Mouse (Mus musculus): ENCODE data around the gene Irf2bpl. TPM values are rescaled to one million over a fixed set of nuclear protein-coding genes. Genes with fewer than 3 reads are reported as not detected.

The Irf2bpl gene
- polyA plus RNA-seq, 1 experiment = 59.1 TPM

DNA sequence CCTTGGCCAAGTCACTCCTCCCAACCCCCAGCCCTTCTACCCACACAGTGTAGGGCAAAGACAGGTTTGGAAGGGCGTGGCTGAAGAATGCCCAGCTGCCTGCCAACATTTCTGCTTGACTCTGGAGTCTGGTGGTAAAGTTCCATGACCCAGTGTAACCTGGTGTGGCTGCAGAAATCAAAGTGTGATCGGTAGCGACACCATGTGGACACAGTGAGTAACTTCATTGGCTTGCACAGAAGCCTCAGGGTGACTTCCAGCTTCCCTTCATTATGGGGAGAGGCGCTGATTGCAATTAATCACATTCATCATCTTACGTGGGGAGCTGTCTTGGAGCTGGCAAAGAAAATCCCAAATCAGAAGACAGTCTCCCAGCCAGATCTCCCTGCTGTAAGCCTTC, 39.2 kb upstream of the Irf2bpl start:
- TF ChIP-seq TCF3 (IDR thresholded peaks at IDR 0.05; ENCODE audit: insufficient read length, low read depth) (no peak), CEBPB (IDR thresholded peaks at IDR 0.05; ENCODE audit: insufficient read depth, poor library complexity, severe bottlenecking) (no peak), REST (IDR thresholded peaks at IDR 0.05; ENCODE audit: insufficient read depth, insufficient read length) (no peak), USF1 (IDR thresholded peaks at IDR 0.05; ENCODE audit: low read depth) (no peak), MYOG (IDR thresholded peaks at IDR 0.05; ENCODE audit: control insufficient read depth in 1 of 3, insufficient read depth in 1 of 3, insufficient read length in 2 of 3, low read depth in 2 of 3) (peak in 2 of 3 experiments; percentile 14 to 74), MYOD1 (IDR thresholded peaks at IDR 0.05; ENCODE audit: control insufficient read depth in 1 of 3, insufficient read length in 2 of 3, low read depth in 2 of 3) (peak in 1 of 3 experiments; percentile 70), POLR2AphosphoS2 (IDR thresholded peaks at IDR 0.05; ENCODE audit: insufficient read length, low read depth) (peak; percentile 33)
- Histone ChIP-seq H3ac (ENCODE audit: control insufficient read depth, insufficient read length) (no peak overlapping the region), H3K4me2 (ENCODE audit: low read depth) (peak overlapping the region; percentile 16), H3K27me3 (ENCODE audit: control insufficient read depth, insufficient read depth, insufficient read length) (no peaks in the 10 kb centered on the region), H3K36me3 (ENCODE audit: control insufficient read depth, insufficient read depth) (no peaks in the 10 kb centered on the region), H3K79me2 (ENCODE audit: control insufficient read depth, insufficient read depth) (no peaks in the 10 kb centered on the region), H3K4me3 (no peak overlapping the region)

GRCm38 (mm10) chr12:86918983-86919722, 34.6 kb upstream of the Irf2bpl start:
- no peak overlapping the region for H3ac ChIP-seq (ENCODE audit: control insufficient read depth, insufficient read length)
- no peak overlapping the region for H3K4me3 ChIP-seq
- no peak overlapping the region for H3K4me2 ChIP-seq (ENCODE audit: low read depth)
- TF ChIP-seq POLR2AphosphoS2 (IDR thresholded peaks at IDR 0.05; ENCODE audit: insufficient read length, low read depth) = peak; percentile 67
- TF ChIP-seq POLR2A (IDR thresholded peaks at IDR 0.05; ENCODE audit: insufficient read length, low read depth) = no peak
- TF ChIP-seq CEBPB (IDR thresholded peaks at IDR 0.05; ENCODE audit: insufficient read depth, poor library complexity, severe bottlenecking) = no peak
- H3K36me3 ChIP-seq (ENCODE audit: control insufficient read depth, insufficient read depth) = no peaks in the 10 kb centered on the region
- H3K79me2 ChIP-seq (ENCODE audit: control insufficient read depth, insufficient read depth) = no peaks in the 10 kb centered on the region
- no peaks in the 10 kb centered on the region for H3K27me3 ChIP-seq (ENCODE audit: control insufficient read depth, insufficient read depth, insufficient read length)

DNA sequence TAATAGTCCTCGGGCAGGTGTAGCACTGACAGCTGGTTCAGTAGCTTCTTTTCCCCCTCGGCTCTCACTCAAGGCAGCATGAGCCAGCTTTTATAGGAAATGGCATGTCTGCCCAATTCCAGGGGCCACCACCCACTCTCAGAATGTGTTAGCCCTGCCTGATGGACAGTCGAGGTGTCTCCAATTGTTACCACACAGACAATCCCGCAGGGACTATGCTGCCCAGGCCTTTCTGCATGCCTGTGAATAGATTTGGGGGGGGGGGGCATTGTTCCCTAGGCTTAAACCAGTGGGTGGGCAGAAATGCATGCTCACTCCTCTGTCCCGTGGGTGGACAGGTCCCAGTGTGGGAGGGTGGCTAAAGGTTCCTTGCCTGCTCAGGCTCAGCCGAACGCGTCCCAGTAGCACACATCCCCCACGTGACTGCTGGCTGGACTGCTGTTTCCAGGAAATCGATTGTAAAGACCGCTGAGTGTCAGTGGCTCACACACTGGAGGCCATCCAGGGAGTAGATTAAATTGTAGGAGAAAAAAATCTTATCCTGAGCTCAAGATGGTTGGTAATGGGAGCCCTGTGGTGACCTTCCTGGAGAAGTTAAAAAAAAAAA, 33.9 kb upstream of the Irf2bpl start:
- Histone ChIP-seq H3K4me2 (ENCODE audit: low read depth) (no peak overlapping the region), H3K36me3 (ENCODE audit: control insufficient read depth, insufficient read depth) (no peaks in the 10 kb centered on the region), H3K27me3 (ENCODE audit: control insufficient read depth, insufficient read depth, insufficient read length) (no peaks in the 10 kb centered on the region), H3K4me3 (no peak overlapping the region), H3ac (ENCODE audit: control insufficient read depth, insufficient read length) (no peak overlapping the region), H3K79me2 (ENCODE audit: control insufficient read depth, insufficient read depth) (no peaks in the 10 kb centered on the region)
- TF ChIP-seq MYOD1 (IDR thresholded peaks at IDR 0.05; ENCODE audit: control insufficient read depth in 1 of 3, insufficient read length in 2 of 3, low read depth in 2 of 3) (no peak), CEBPB (IDR thresholded peaks at IDR 0.05; ENCODE audit: insufficient read depth, poor library complexity, severe bottlenecking) (no peak), MAX (IDR thresholded peaks at IDR 0.05; ENCODE audit: low read depth) (no peak), POLR2A (IDR thresholded peaks at IDR 0.05; ENCODE audit: insufficient read length, low read depth) (no peak), SRF (IDR thresholded peaks at IDR 0.05; ENCODE audit: control insufficient read depth, insufficient read length, low read depth) (no peak), TCF3 (IDR thresholded peaks at IDR 0.05; ENCODE audit: insufficient read length, low read depth) (no peak), REST (IDR thresholded peaks at IDR 0.05; ENCODE audit: insufficient read depth, insufficient read length) (no peak), E2F4 (IDR thresholded peaks at IDR 0.05; ENCODE audit: insufficient read depth) (no peak), USF1 (IDR thresholded peaks at IDR 0.05; ENCODE audit: low read depth) (no peak)

DNA sequence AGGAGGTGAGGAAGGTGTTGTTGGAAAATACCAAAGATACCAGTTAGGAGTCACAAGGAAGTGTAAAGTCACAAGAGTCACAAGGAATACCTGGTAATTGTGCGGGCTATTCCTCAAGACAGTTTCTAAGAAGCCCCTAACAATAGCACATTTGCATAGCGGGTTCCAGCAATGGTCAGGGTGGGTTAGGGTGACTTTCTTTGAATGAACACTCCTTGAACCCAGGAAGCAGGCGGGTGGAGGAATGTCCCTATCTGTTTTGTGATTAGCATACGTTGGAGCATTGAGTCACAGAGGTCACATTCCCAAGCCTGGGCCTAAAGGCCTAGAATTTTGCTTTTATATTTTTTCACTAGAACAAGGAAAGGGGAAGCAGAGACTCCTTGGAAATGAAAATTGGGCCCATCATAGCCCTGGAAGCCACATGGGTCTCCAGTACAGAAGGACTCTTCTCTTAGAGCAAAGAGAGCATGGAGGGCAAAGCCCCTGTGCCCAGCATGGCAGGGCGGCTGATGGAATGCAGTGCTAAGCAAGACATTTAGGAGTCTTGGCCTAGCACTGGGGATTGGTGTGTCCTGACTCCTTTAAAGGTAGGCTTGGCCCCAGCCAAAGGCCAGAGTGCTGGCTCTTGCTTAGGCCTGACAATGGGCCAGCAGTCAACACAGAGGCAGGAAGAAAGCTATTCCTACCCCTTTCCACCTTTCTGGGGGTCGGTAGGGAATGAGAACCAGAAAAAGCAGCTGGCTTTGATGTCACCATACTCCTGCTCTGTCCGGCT, 32.4 kb upstream of the Irf2bpl start:
- Histone ChIP-seq H3K4me3 (no peak overlapping the region), H3K27me3 (ENCODE audit: control insufficient read depth, insufficient read depth, insufficient read length) (no peaks in the 10 kb centered on the region), H3ac (ENCODE audit: control insufficient read depth, insufficient read length) (no peak overlapping the region), H3K79me2 (ENCODE audit: control insufficient read depth, insufficient read depth) (no peaks in the 10 kb centered on the region), H3K36me3 (ENCODE audit: control insufficient read depth, insufficient read depth) (no peaks in the 10 kb centered on the region), H3K4me2 (ENCODE audit: low read depth) (no peak overlapping the region)
- no peak for TF ChIP-seq MYOD1 (IDR thresholded peaks at IDR 0.05; ENCODE audit: control insufficient read depth in 1 of 3, insufficient read length in 2 of 3, low read depth in 2 of 3)

- no peaks in the 10 kb centered on the region for H3K79me2 ChIP-seq (ENCODE audit: control insufficient read depth, insufficient read depth)
- H3K27me3 ChIP-seq (ENCODE audit: control insufficient read depth, insufficient read depth, insufficient read length) = no peaks in the 10 kb centered on the region
- H3K36me3 ChIP-seq (ENCODE audit: control insufficient read depth, insufficient read depth) = no peaks in the 10 kb centered on the region
- no peak overlapping the region for H3K4me3 ChIP-seq
- no peak overlapping the region for H3ac ChIP-seq (ENCODE audit: control insufficient read depth, insufficient read length)
- TF ChIP-seq MYOG (IDR thresholded peaks at IDR 0.05; ENCODE audit: control insufficient read depth in 1 of 3, insufficient read depth in 1 of 3, insufficient read length in 2 of 3, low read depth in 2 of 3) (no peak), TCF3 (IDR thresholded peaks at IDR 0.05; ENCODE audit: insufficient read length, low read depth) (no peak), POLR2AphosphoS2 (IDR thresholded peaks at IDR 0.05; ENCODE audit: insufficient read length, low read depth) (no peak), MAX (IDR thresholded peaks at IDR 0.05; ENCODE audit: low read depth) (no peak), TCF12 (IDR thresholded peaks at IDR 0.05; ENCODE audit: insufficient read depth, poor library complexity, severe bottlenecking) (no peak)
- H3K4me2 ChIP-seq (ENCODE audit: low read depth) = no peak overlapping the region
Observed at GRCm38 (mm10) chr12:86915617-86916016, 31.0 kb upstream of the Irf2bpl start.

Data from myocyte (in vitro differentiated cells).